Mouse (Mus musculus) lung, embryonic 16.5 days (tissue): ENCODE measurements around the gene Eef1g. TPM values are rescaled to one million over a fixed set of nuclear protein-coding genes. Genes with fewer than 3 reads are reported as not detected.
"Not testable (repeated sequence)": the region's sequence is repeated elsewhere in the genome, so short reads cannot be mapped to it uniquely, and the experiment has no call there.

Experiments
- ATAC-seq: fragments of 200-750 bp; cut with Nextera tagmentation; 2 replicates; pipeline ENCODE4 v1.8.0; 2017; ENCODE audit warnings: low read depth, mild to moderate bottlenecking, moderate library complexity
- H3K27ac ChIP-seq: fragments of 300-500 bp; sonication (generic); 2 replicates; pipeline ENCODE4 v1.5.1; 2014; ENCODE audit warnings: mild to moderate bottlenecking, control low read depth, low read length
- H3K27me3 ChIP-seq: fragments of 300-500 bp; sonication (generic); 2 replicates; pipeline ENCODE4 v1.6.1; 2014; ENCODE audit warnings: low read depth, low read length, mixed read lengths; ENCODE audit not compliant: control insufficient read depth, insufficient read depth
- H3K36me3 ChIP-seq: fragments of 300-500 bp; sonication (generic); 2 replicates; pipeline ENCODE4 v1.6.1; 2014; ENCODE audit warnings: low read length; ENCODE audit not compliant: control insufficient read depth, insufficient read depth
- H3K4me1 ChIP-seq: fragments of 300-500 bp; sonication (generic); replicated peaks from 2 replicates; pipeline ENCODE4 v1.6.1; 2014; ENCODE audit warnings: low read length, mixed read lengths; ENCODE audit not compliant: control insufficient read depth, insufficient read depth
- H3K4me2 ChIP-seq: fragments of 300-500 bp; sonication (generic); 2 replicates; pipeline ENCODE4 v1.6.1; 2014; ENCODE audit warnings: low read depth, low read length, control low read depth
- H3K4me3 ChIP-seq: fragments of 300-500 bp; sonication (generic); 2 replicates; pipeline ENCODE4 v1.5.1; 2014; ENCODE audit warnings: mild to moderate bottlenecking, low read length, control low read depth
- H3K9ac ChIP-seq: fragments of 300-500 bp; sonication (generic); 2 replicates; pipeline ENCODE4 v1.6.1; 2014; ENCODE audit warnings: low read length, control low read depth
- H3K9me3 ChIP-seq: fragments of 300-500 bp; sonication (generic); 2 replicates; pipeline ENCODE4 v1.6.1; 2016; ENCODE audit warnings: low read length; ENCODE audit not compliant: control insufficient read depth
- WGBS: fragments of 180-500 bp; shearing (Covaris S2); extraction: QIAGEN DNeasy Blood & Tissue Kit; methylation state at CpG from one replicate; pipeline ENCODE4 v1.1.7; 2014; 5-methylcytosine and 5-hydroxymethylcytosine counted together
- polyA plus RNA-seq: library from polyadenylated mRNA; unstranded; fragments of >200 nt; fragmentation: Nextera tagmentation; extraction: Ambion mirVana; gene quantifications from 2 replicates; pipeline ENCODE4 v1.2.1, GENCODE M21; 2015

Eef1g gene
- polyA plus RNA-seq, 1 experiment from 2014 or later = 366 TPM

DNA sequence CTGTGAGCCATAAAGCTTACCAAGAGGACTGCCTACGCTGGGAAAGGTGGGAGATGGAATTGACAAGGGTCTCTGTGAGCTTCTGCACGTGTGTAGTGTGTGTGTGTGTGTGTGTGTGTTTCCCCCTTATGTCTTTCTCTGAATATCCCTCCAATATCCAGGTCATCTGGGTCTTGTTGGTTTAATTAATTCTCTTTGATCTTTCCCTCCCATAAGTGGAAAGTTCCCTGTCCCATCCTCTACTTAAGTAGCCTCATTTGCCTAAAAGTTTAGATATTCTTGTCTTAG is 26.7 kb downstream of the Eef1g start:
- peaks cover 61% of the 10 kb centered on the region for H3K4me1 ChIP-seq
- ATAC-seq = no peak
- no peak overlapping the region; the same call in 1 of the 2 replicates for H3K9ac ChIP-seq
- H3K4me2 ChIP-seq = peak overlapping the region; percentile 66; the same call in 1 of the 2 replicates
- H3K27me3 ChIP-seq = no peaks in the 10 kb centered on the region
- H3K27ac ChIP-seq = no peak overlapping the region
- WGBS = 55% methylated on average over 2 of the region's 2 CpGs
- H3K4me3 ChIP-seq = no peak overlapping the region
- no peaks in the 10 kb centered on the region for H3K36me3 ChIP-seq
- no peaks in the 10 kb centered on the region for H3K9me3 ChIP-seq

DNA sequence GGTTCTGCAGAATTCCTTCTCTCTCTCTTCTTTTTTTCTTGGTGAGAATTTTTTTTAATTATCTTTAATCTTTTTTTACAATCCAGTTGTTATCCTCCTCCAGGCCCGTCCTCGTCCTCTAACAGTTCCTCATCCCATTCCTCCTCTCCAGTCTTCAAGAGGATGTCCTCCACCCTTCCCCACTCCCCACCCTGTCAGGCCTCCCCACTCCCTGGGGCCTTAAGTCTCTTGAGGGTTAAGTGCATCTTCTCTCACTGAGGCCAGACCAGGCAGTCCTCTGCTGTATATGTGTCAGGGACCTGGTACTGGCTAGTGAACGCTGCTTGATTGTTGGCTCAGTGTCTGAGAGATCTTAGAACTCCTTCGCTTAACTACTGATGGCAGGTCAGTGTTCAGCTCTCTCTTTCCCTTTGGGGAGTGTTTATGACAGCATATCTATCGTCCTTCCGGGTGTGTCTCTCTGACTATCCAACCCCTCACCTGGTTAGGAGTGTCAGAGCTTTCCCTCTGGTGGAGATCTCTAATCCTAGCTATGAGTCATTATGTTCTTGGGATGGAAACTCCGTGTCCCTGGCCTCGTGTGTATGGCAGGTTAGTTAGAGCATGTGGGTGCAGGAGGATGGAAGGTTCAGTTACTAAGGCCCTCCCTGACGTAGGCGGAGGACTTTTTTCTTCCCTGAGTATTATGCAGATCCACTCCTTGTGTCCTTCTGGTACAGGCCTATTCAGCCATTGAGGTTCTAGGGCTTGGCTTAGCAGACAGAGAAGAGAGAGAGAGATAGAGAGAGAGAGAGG is 28.2 kb downstream of the Eef1g start:
- peaks cover 68% of the 10 kb centered on the region for H3K4me1 ChIP-seq
- 76% methylated on average over 10 of the region's 10 CpGs for WGBS
- H3K4me2 ChIP-seq = no peak overlapping the region
- H3K4me3 ChIP-seq = no peak overlapping the region
- H3K9ac ChIP-seq = no peak overlapping the region
- no peaks in the 10 kb centered on the region for H3K36me3 ChIP-seq
- H3K27me3 ChIP-seq = no peaks in the 10 kb centered on the region
- H3K9me3 ChIP-seq = no peaks in the 10 kb centered on the region
- no peak for ATAC-seq
- H3K27ac ChIP-seq = no peak overlapping the region

GRCm38 (mm10) chr19:8996601-8997000 is 29.8 kb downstream of the Eef1g start:
- Histone ChIP-seq H3K4me1 (peaks cover 56% of the 10 kb centered on the region), H3K27ac (no peak overlapping the region), H3K4me2 (no peak overlapping the region), H3K4me3 (no peak overlapping the region), H3K27me3 (no peaks in the 10 kb centered on the region), H3K9me3 (no peaks in the 10 kb centered on the region), H3K36me3 (peaks cover 12% of the 10 kb centered on the region), H3K9ac (no peak overlapping the region)
- 87% methylated on average over 6 of the region's 6 CpGs for WGBS
- ATAC-seq = no peak

DNA sequence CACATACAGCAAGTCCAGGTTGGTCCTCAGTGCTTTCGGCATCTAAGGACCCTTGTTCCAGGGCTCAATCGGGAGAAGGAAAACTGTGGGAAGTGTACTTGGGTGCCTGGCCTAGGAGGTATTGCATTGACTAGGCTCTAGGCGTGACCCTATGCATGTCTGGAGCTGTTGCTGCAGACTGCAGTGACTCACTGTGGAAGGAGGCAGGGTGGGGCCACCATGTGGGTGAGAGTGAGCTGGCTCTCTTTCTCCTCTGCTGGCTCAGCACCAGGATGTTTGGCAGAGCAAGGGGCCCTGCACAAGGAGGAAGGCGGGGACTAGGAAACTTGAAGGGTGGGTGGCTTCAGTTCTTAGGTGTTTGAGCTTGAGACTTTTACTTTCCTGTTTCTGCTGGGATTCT is 30.7 kb downstream of the Eef1g start:
- WGBS = 16% methylated on average over 4 of the region's 4 CpGs
- Histone ChIP-seq H3K4me2 (peak overlapping the region; percentile 33), H3K27me3 (no peaks in the 10 kb centered on the region), H3K36me3 (peaks cover 21% of the 10 kb centered on the region), H3K27ac (peak overlapping the region; percentile 89), H3K4me1 (peaks cover 46% of the 10 kb centered on the region), H3K9ac (peak overlapping the region; percentile 51), H3K4me3 (no peak overlapping the region), H3K9me3 (no peaks in the 10 kb centered on the region)
- ATAC-seq = peak; percentile 94

- Histone ChIP-seq H3K9ac (no peak overlapping the region), H3K4me1 (peaks cover 37% of the 10 kb centered on the region), H3K4me2 (0 out of 2 replicates have a peak overlapping the region, but pooled peaks have one; percentile 33), H3K27ac (peak overlapping the region; percentile 89), H3K9me3 (no peaks in the 10 kb centered on the region), H3K36me3 (peaks cover 28% of the 10 kb centered on the region), H3K27me3 (no peaks in the 10 kb centered on the region), H3K4me3 (no peak overlapping the region)
- ATAC-seq = no peak
- WGBS = 75% methylated on average over 6 of the region's 6 CpGs
These were observed 31.7 kb downstream of the Eef1g start for GRCm38 (mm10) chr19:8998546-8998945.

- Histone ChIP-seq H3K4me3 (no peak overlapping the region), H3K36me3 (peaks cover 34% of the 10 kb centered on the region), H3K27me3 (no peaks in the 10 kb centered on the region), H3K27ac (no peak overlapping the region), H3K4me1 (peaks cover 37% of the 10 kb centered on the region), H3K4me2 (no peak overlapping the region), H3K9me3 (no peaks in the 10 kb centered on the region), H3K9ac (no peak overlapping the region)
- WGBS = 75% methylated on average over 4 of the region's 4 CpGs
- no peak for ATAC-seq
These were observed 32.4 kb downstream of the Eef1g start for GRCm38 (mm10) chr19:8999223-8999622.

GRCm38 (mm10) chr19:9006915-9007314 is 40.1 kb downstream of the Eef1g start:
- not testable (repeated sequence) for H3K4me1 ChIP-seq, H3K27ac ChIP-seq, ATAC-seq, H3K4me3 ChIP-seq, H3K9ac ChIP-seq, H3K27me3 ChIP-seq, H3K9me3 ChIP-seq, H3K4me2 ChIP-seq
- peaks cover 47% of the 10 kb centered on the region for H3K36me3 ChIP-seq
- WGBS = 90% methylated on average over 2 of the region's 2 CpGs

DNA sequence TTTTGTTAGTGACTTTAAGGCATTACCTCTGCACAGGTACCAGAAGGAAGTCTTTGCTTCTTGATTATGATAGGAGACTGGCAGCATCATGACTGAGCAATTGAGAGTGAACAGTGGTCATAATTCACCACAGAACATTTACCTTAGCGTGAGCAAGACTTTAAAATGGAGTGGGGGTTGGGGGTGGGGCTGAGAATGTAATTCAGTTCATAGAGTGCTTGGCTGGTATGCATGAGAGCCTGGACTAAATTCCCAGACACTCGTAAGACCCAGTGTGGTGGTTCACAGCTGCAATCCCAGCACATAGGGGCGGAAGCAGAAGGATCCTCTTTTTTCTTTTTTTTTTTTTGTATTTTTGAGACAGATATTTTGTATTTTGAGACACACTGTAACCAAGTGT is 52.5 kb downstream of the Eef1g start:
- Histone ChIP-seq H3K9me3 (no peaks in the 10 kb centered on the region), H3K9ac (no peak overlapping the region), H3K27ac (no peak overlapping the region), H3K27me3 (no peaks in the 10 kb centered on the region), H3K4me3 (no peak overlapping the region), H3K4me2 (no peak overlapping the region), H3K4me1 (peaks cover 4% of the 10 kb centered on the region; the same call in 1 of the 2 replicates), H3K36me3 (peaks cover 23% of the 10 kb centered on the region)
- WGBS = 70% methylated on average over 3 of the region's 3 CpGs
- 0 out of 2 replicates have a peak, but pooled peaks have one; percentile 23 for ATAC-seq

- WGBS = 45% methylated on average over 11 of the region's 11 CpGs
- ATAC-seq = 0 out of 2 replicates have a peak, but pooled peaks have one; percentile 17
- Histone ChIP-seq H3K9me3 (no peaks in the 10 kb centered on the region), H3K4me2 (no peak overlapping the region), H3K9ac (peak overlapping the region; percentile 10; the same call in 1 of the 2 replicates), H3K4me1 (peaks cover 11% of the 10 kb centered on the region; the same call in 1 of the 2 replicates), H3K4me3 (no peak overlapping the region), H3K36me3 (0 out of 2 replicates have a peak, but pooled peaks cover 4% of the 10 kb centered on the region), H3K27ac (peak overlapping the region; percentile 65), H3K27me3 (no peaks in the 10 kb centered on the region)
These were observed 56.4 kb downstream of the Eef1g start for GRCm38 (mm10) chr19:9023021-9023778.
